Mouse (Mus musculus): Measurements from ENCODE around the gene Ccsap. TPM values are rescaled to one million over a fixed set of nuclear protein-coding genes. Genes with fewer than 3 reads are reported as not detected.
"Not testable (repeated sequence)": the region's sequence is repeated elsewhere in the genome, so short reads cannot be mapped to it uniquely, and the experiment has no call there.

Ccsap gene
- polyA plus RNA-seq, 1 experiment from 2014 or later = 10.4 TPM

GRCm38 (mm10) chr8:123813173-123813891 lies 46.7 kb downstream of the Ccsap start:
- no peak overlapping the region for H3K27ac ChIP-seq (ENCODE audit: low read depth, low read length)
- DNase-seq (ENCODE audit: low spot score) (no peak), ATAC-seq (replicated peaks; ENCODE audit: low FRiP score) (no peak)
- no peaks in the 10 kb centered on the region for H3K9me3 ChIP-seq (ENCODE audit: control insufficient read depth, low read length)
- H3K9ac ChIP-seq (ENCODE audit: low read length) = no peak overlapping the region
- no peak overlapping the region for H3K4me3 ChIP-seq (ENCODE audit: low read depth, low read length)
- no peaks in the 10 kb centered on the region for H3K27me3 ChIP-seq (ENCODE audit: control insufficient read depth, insufficient read depth, low read length)
- 87% methylated on average over 16 of the region's 16 CpGs for WGBS
- H3K4me1 ChIP-seq (replicated peaks; ENCODE audit: control insufficient read depth, insufficient read depth, low read length) = no peaks in the 10 kb centered on the region
- H3K4me2 ChIP-seq (ENCODE audit: low read depth, low read length, severe bottlenecking) = no peak overlapping the region
- no peaks in the 10 kb centered on the region for H3K36me3 ChIP-seq (ENCODE audit: control insufficient read depth, insufficient read depth, low read length)

DNA sequence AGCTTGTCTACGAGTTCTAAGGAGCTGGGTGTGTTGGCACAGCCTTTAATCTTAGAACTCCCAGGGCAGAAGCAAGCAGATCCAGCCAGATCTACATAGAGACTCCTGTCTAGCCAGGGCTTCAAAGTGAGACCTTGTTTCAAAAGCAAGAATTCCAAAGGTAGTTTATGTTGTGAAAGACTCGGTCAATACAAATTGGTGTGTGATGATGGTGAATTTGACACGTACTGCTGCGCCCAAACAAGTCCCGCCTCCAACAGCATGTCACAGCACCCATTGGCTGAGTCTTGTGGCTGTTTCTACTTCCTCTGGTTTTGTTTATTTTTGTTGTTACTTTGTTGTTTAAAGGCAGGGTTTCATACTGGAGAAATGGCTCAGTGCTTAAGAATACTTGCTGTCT lies 47.8 kb downstream of the Ccsap start:
- Histone ChIP-seq H3K36me3 (ENCODE audit: control insufficient read depth, insufficient read depth, low read length) (no peaks in the 10 kb centered on the region), H3K27me3 (ENCODE audit: control insufficient read depth, insufficient read depth, low read length) (no peaks in the 10 kb centered on the region), H3K9me3 (ENCODE audit: control insufficient read depth, low read length) (no peaks in the 10 kb centered on the region), H3K4me3 (ENCODE audit: low read depth, low read length) (no peak overlapping the region), H3K9ac (ENCODE audit: low read length) (no peak overlapping the region), H3K4me1 (replicated peaks; ENCODE audit: control insufficient read depth, insufficient read depth, low read length) (peaks cover 4% of the 10 kb centered on the region), H3K4me2 (ENCODE audit: low read depth, low read length, severe bottlenecking) (no peak overlapping the region), H3K27ac (ENCODE audit: low read depth, low read length) (no peak overlapping the region)
- DNase-seq (ENCODE audit: low spot score) (no peak), ATAC-seq (replicated peaks; ENCODE audit: low FRiP score) (no peak)
- WGBS = 90% methylated on average over 5 of the region's 5 CpGs

DNA sequence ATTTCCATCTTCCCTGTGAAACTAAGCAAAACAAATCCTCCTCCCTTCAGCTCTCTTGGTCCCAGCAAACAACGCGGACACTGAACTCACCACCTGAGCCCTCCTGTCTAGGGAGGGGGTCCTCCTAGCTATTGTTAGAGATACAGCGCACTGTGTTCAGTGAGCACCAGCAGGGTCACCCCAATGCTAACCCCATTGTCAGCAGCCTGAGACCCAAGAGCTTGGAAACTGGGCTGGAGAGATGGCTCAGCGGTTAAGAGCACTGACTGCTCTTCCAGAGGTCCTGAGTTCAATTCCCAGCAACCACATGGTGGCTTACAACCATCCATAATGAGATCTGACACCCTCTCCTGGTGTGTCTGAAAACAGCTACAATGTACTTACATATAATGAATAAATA lies 50.7 kb downstream of the Ccsap start:
- not testable (repeated sequence) for H3K9ac ChIP-seq (ENCODE audit: low read length); ATAC-seq (replicated peaks; ENCODE audit: low FRiP score); DNase-seq (ENCODE audit: low spot score)

GRCm38 (mm10) chr8:123808671-123809070 lies 51.3 kb downstream of the Ccsap start:
- H3K4me1 ChIP-seq (replicated peaks; ENCODE audit: control insufficient read depth, insufficient read depth, low read length) = peaks cover 10% of the 10 kb centered on the region
- no peak overlapping the region for H3K4me2 ChIP-seq (ENCODE audit: low read depth, low read length, severe bottlenecking)
- no peaks in the 10 kb centered on the region for H3K27me3 ChIP-seq (ENCODE audit: control insufficient read depth, insufficient read depth, low read length)
- ATAC-seq (replicated peaks; ENCODE audit: low FRiP score) = no peak
- H3K27ac ChIP-seq (ENCODE audit: low read depth, low read length) = no peak overlapping the region
- H3K4me3 ChIP-seq (ENCODE audit: low read depth, low read length) = no peak overlapping the region
- no peaks in the 10 kb centered on the region for H3K9me3 ChIP-seq (ENCODE audit: control insufficient read depth, low read length)
- H3K9ac ChIP-seq (ENCODE audit: low read length) = no peak overlapping the region
- H3K36me3 ChIP-seq (ENCODE audit: control insufficient read depth, insufficient read depth, low read length) = no peaks in the 10 kb centered on the region
- no peak for DNase-seq (ENCODE audit: low spot score)
- WGBS = 76% methylated on average over 7 of the region's 7 CpGs

More for the DNA sequence above, 50.7 kb downstream of the Ccsap start:
- not testable (repeated sequence) for H3K4me1 ChIP-seq (replicated peaks; ENCODE audit: control insufficient read depth, insufficient read depth, low read length); H3K27me3 ChIP-seq (ENCODE audit: control insufficient read depth, insufficient read depth, low read length); H3K9me3 ChIP-seq (ENCODE audit: control insufficient read depth, low read length); H3K4me2 ChIP-seq (ENCODE audit: low read depth, low read length, severe bottlenecking); H3K27ac ChIP-seq (ENCODE audit: low read depth, low read length); H3K4me3 ChIP-seq (ENCODE audit: low read depth, low read length); H3K36me3 ChIP-seq (ENCODE audit: control insufficient read depth, insufficient read depth, low read length)
- 92% methylated on average over 4 of the region's 4 CpGs for WGBS

- WGBS = 66% methylated on average over 6 of the region's 6 CpGs
- ATAC-seq (replicated peaks; ENCODE audit: low FRiP score) = no peak
Measured at GRCm38 (mm10) chr8:123807852-123808573, 52.0 kb downstream of the Ccsap start.

GRCm38 (mm10) chr8:123807024-123807431 lies 53.0 kb downstream of the Ccsap start:
- no peaks in the 10 kb centered on the region for H3K9me3 ChIP-seq (ENCODE audit: control insufficient read depth, low read length)
- H3K9ac ChIP-seq (ENCODE audit: low read length) = peak overlapping the region; percentile 47
- no peak overlapping the region for H3K27ac ChIP-seq (ENCODE audit: low read depth, low read length)
- H3K27me3 ChIP-seq (ENCODE audit: control insufficient read depth, insufficient read depth, low read length) = no peaks in the 10 kb centered on the region
- H3K4me3 ChIP-seq (ENCODE audit: low read depth, low read length) = peak overlapping the region; percentile 51
- ATAC-seq (replicated peaks; ENCODE audit: low FRiP score) (peak; percentile 55), DNase-seq (ENCODE audit: low spot score) (no peak)
- peaks cover 10% of the 10 kb centered on the region for H3K4me1 ChIP-seq (replicated peaks; ENCODE audit: control insufficient read depth, insufficient read depth, low read length)
- peak overlapping the region; percentile 83 for H3K4me2 ChIP-seq (ENCODE audit: low read depth, low read length, severe bottlenecking)
- 10% methylated on average over 14 of the region's 14 CpGs for WGBS
- H3K36me3 ChIP-seq (ENCODE audit: control insufficient read depth, insufficient read depth, low read length) = no peaks in the 10 kb centered on the region

More at GRCm38 (mm10) chr8:123807852-123808573, 52.0 kb downstream of the Ccsap start:
- H3K9ac ChIP-seq (ENCODE audit: low read length) = peak overlapping the region; percentile 47
- DNase-seq (ENCODE audit: low spot score) = no peak
- peak overlapping the region; percentile 83; the same call in 1 of the 2 replicates for H3K4me2 ChIP-seq (ENCODE audit: low read depth, low read length, severe bottlenecking)
- no peak overlapping the region for H3K27ac ChIP-seq (ENCODE audit: low read depth, low read length)
- H3K36me3 ChIP-seq (ENCODE audit: control insufficient read depth, insufficient read depth, low read length) = no peaks in the 10 kb centered on the region
- H3K27me3 ChIP-seq (ENCODE audit: control insufficient read depth, insufficient read depth, low read length) = no peaks in the 10 kb centered on the region
- H3K9me3 ChIP-seq (ENCODE audit: control insufficient read depth, low read length) = no peaks in the 10 kb centered on the region
- no peak overlapping the region for H3K4me3 ChIP-seq (ENCODE audit: low read depth, low read length)
- peaks cover 10% of the 10 kb centered on the region for H3K4me1 ChIP-seq (replicated peaks; ENCODE audit: control insufficient read depth, insufficient read depth, low read length)

GRCm38 (mm10) chr8:123806374-123806935 lies 53.6 kb downstream of the Ccsap start:
- H3K27me3 ChIP-seq (ENCODE audit: control insufficient read depth, insufficient read depth, low read length) = no peaks in the 10 kb centered on the region
- DNase-seq (ENCODE audit: low spot score) (peak; percentile 66), ATAC-seq (replicated peaks; ENCODE audit: low FRiP score) (peak; percentile 29)
- H3K4me2 ChIP-seq (ENCODE audit: low read depth, low read length, severe bottlenecking) = peak overlapping the region; percentile 83
- no peaks in the 10 kb centered on the region for H3K9me3 ChIP-seq (ENCODE audit: control insufficient read depth, low read length)
- H3K4me3 ChIP-seq (ENCODE audit: low read depth, low read length) = peak overlapping the region; percentile 51
- H3K4me1 ChIP-seq (replicated peaks; ENCODE audit: control insufficient read depth, insufficient read depth, low read length) = peaks cover 10% of the 10 kb centered on the region
- peak overlapping the region; percentile 73 for H3K9ac ChIP-seq (ENCODE audit: low read length)
- no peaks in the 10 kb centered on the region for H3K36me3 ChIP-seq (ENCODE audit: control insufficient read depth, insufficient read depth, low read length)
- H3K27ac ChIP-seq (ENCODE audit: low read depth, low read length) = peak overlapping the region; percentile 57
- under 1% methylated on average over 12 of the region's 12 CpGs for WGBS

DNA sequence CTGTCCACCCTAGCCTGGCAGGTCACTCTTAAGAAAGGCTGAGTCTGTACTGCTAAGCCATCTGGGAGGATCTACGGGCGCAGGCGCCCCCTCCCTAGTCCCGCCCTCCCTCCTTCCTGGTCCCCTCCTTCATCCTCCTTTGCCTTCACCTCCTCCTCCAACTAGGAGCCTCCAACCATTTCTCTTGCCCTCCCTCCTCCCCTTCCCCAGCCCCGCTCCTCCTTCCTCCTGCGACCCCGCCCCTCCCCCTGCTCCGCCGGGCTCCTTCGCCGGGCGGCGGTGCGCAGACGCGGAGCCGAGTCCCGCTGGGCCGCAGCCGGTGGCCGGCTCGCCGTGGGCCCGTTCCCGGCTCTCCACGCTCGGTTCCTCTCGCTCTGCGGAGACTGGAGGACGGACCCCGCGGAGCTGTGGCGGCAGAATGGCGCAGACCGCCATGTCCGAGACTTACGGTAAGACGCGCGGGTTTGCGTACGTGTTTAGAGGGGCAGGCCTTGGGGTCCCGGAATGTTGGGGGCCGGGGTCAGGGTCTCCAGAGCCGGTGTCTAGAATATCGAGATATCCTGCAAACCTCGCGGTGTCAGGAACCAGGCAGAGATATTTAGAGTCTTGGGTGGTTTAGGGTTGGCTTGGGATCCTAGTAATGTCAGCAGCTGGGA lies 54.2 kb downstream of the Ccsap start, which contains the start of gene Rab4a:
Gene Rab4a (plus strand): TSS at position 268 of the 656 bp plus-strand sequence.
- peak within 1 kb of the TSS; percentile 51 for H3K4me3 ChIP-seq (ENCODE audit: low read depth, low read length)
- ATAC-seq (replicated peaks; ENCODE audit: low FRiP score) = peak; percentile 88
- H3K27ac ChIP-seq (ENCODE audit: low read depth, low read length) = peak within 1 kb of the TSS; percentile 57
- DNase-seq (ENCODE audit: low spot score) = peak; percentile 94
- WGBS = 1% methylated on average over 48 of the region's 48 CpGs
- H3K4me2 ChIP-seq (ENCODE audit: low read depth, low read length, severe bottlenecking) = peak within 1 kb of the TSS; percentile 83
- H3K9ac ChIP-seq (ENCODE audit: low read length) = peak within 1 kb of the TSS; percentile 73
- H3K27me3 ChIP-seq (ENCODE audit: control insufficient read depth, insufficient read depth, low read length) = no peaks in the 10 kb centered on the region
- no peaks in the 10 kb centered on the region for H3K36me3 ChIP-seq (ENCODE audit: control insufficient read depth, insufficient read depth, low read length)
- no peaks in the 10 kb centered on the region for H3K9me3 ChIP-seq (ENCODE audit: control insufficient read depth, low read length)
- peaks cover 10% of the 10 kb centered on the region for H3K4me1 ChIP-seq (replicated peaks; ENCODE audit: control insufficient read depth, insufficient read depth, low read length)

Data from forebrain, embryonic 11.5 days (tissue).